Mouse (Mus musculus): ENCODE measurements around the gene Gm14597. TPM values are rescaled to one million over a fixed set of nuclear protein-coding genes. Genes with fewer than 3 reads are reported as not detected.

The Gm14597 gene
- not detected in 2 replicates for polyA plus RNA-seq (2012; rRNA removed)

DNA sequence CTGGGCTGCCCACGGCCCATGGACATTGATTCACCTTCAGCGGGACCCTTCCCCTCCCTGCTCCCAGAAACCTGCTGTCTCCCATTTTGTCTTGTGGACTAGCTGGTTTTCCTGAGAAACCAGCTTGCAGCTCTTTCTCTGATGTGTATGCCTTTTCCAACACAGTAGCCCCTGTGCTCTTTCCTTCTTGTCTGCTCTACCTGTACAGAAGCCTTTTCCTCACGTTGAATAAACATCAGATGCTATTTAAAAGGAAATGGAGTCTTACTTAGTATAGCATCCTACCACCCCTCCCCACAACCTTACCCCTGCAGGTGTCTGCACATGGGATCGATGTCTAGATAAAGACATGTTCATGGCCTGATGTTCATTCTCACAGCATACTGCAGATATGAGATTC is at the start of gene Gm14597:
Gm14597 (minus strand) TSS at position 101 of the 400 bp plus-strand sequence.

DNA sequence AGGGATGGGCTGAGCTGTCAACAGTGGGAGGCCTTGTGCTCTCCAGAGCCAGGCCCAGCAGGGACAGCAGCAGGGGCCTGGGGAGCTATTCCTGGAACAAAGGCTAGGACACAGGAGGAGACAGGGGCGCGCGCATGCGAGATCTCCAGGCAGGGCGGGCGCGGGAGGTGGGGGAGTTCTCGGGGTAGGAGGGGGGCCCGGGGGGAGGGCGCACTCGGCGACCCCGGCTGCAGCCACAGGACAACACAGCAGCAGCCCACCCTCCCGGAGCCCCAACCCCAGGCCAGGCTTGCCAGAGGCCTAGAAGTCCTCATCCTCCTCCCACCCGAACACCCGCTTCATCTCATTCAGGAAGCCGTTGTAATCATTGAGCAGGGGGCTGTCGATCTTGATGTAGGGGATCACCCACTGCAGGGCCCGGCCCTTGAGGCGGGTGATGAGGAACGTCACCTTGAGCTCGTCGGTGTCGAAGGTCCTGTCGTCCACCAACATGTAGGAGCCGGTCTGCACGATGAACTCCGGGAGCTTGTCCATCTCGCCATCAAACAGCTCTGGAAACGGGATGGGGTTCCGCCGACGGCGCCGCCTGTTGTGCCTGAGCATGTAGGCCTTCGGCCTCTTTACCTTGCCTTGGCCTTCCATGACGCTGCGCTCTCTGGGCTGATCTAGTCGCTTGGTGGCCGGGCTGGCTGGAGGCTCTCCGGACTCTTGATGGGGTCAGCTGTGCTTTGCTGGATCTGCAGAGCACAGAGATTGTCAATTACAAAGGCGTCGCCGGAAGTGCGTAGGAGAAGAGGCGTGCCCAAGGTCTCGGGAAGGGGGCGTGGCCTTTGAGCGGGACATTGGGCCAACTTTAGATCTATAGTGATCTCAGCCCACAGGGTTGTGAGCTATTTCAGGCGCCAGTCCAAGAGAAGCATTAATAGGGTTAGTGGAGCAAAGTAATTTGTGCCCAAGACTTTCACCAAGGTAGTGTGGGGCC is 34.5 kb upstream of the Gm14597 start, which contains the start of gene Rtl8a:
Rtl8a (minus strand) TSS at position 703 of the 982 bp plus-strand sequence.

GRCm38 (mm10) chrX:53607242-53608121 is 1.3 kb downstream of the Gm14597 start, which contains the start of gene Rtl8c:
Gene Rtl8c, plus strand, starts transcription at chrX:53608032.

Other genes starting within 250 kb of the Gm14597 start
- gene Mospd1, start 238.5 kb downstream of the Gm14597 start, polyA plus RNA-seq (2012; rRNA removed), result 13.5 and 25.4 TPM in 2 replicates
- gene Etd, start 174.1 kb downstream of the Gm14597 start, polyA plus RNA-seq (2012; rRNA removed), result not detected in 2 replicates
- gene Rtl8c, start 947 bp downstream of the Gm14597 start, polyA plus RNA-seq (2012; rRNA removed), result 49.4 and 58.3 TPM in 2 replicates
- gene Rtl8a, start 34.7 kb upstream of the Gm14597 start, polyA plus RNA-seq (2012; rRNA removed), result 64.2 and 87.7 TPM in 2 replicates
- gene Rtl8b, start 61.4 kb upstream of the Gm14597 start, polyA plus RNA-seq (2012; rRNA removed), result 62.6 and 102 TPM in 2 replicates
- gene 4930502E18Rik, start 115.8 kb upstream of the Gm14597 start, polyA plus RNA-seq (2012; rRNA removed), result 0.05 and 0.29 TPM in 2 replicates
- gene 1700013H16Rik, start 148.9 kb upstream of the Gm14597 start, polyA plus RNA-seq (2012; rRNA removed), result not detected in 2 replicates
- gene Zfp36l3, start 167.4 kb upstream of the Gm14597 start, polyA plus RNA-seq (2012; rRNA removed), result 0.09 TPM in 1 of 2 replicates, not detected in the other
- gene Xlr, start 188.7 kb upstream of the Gm14597 start, polyA plus RNA-seq (2012; rRNA removed), result 1.1 TPM in 2 replicates